Mouse (Mus musculus): ENCODE measurements at regions not wholly inside any gene's neighbourhood (a gene's known extent, or its start where the extent isn't known, plus 50 kb on each side); places are given as distances from the start of the nearest gene placed in this dataset.

- TF ChIP-seq CTCF (conservative IDR thresholded peaks at IDR 0.05; ENCODE audit: low read length) (no peak), NANOG (IDR thresholded peaks at IDR 0.05; ENCODE audit: borderline replicate concordance, low read length) (no peak)
Observed at GRCm38 (mm10) chr16:76120712-76121111, 98.6 kb upstream of the Samsn1 start.
